Mouse (Mus musculus) thymus, adult 2 months (tissue): ENCODE results near the gene Mrps5. TPM values are rescaled to one million over a fixed set of nuclear protein-coding genes. Genes with fewer than 3 reads are reported as not detected.
A peak's percentile ranks its signal among the peaks of the same experiment; 100 is the strongest.
"Not testable (repeated sequence)": the region's sequence is repeated elsewhere in the genome, so short reads cannot be mapped to it uniquely, and the experiment has no call there.

ENCODE experiments used
- DNase-seq: peaks from one replicate; pipeline ENCODE4 v3.0.0; 2021
- H3K27ac ChIP-seq: fragments of 200-500 bp; 2 replicates; pipeline ENCODE4 v1.5.1; 2012; ENCODE audit warnings: low read length, control low read depth; ENCODE audit not compliant: control insufficient read depth, insufficient read depth
- H3K27me3 ChIP-seq: fragments of 200-500 bp; 2 replicates; pipeline ENCODE4 v1.6.1; 2012; ENCODE audit warnings: mild to moderate bottlenecking, low read length, moderate library complexity, mixed read lengths; ENCODE audit not compliant: control insufficient read depth, insufficient read depth
- H3K36me3 ChIP-seq: fragments of 200-500 bp; 2 replicates; pipeline ENCODE4 v1.6.1; 2012; ENCODE audit warnings: mild to moderate bottlenecking, low read length, moderate library complexity; ENCODE audit not compliant: control insufficient read depth, insufficient read depth
- H3K4me1 ChIP-seq: fragments of 200-500 bp; replicated peaks from 2 replicates; pipeline ENCODE4 v1.6.1; 2012; ENCODE audit warnings: low read length; ENCODE audit not compliant: control insufficient read depth, insufficient read depth
- H3K4me3 ChIP-seq: fragments of 200-500 bp; 2 replicates; pipeline ENCODE4 v1.5.1; 2012; ENCODE audit warnings: mild to moderate bottlenecking, low read length, control low read depth, moderate library complexity; ENCODE audit not compliant: control insufficient read depth, insufficient read depth
- CTCF ChIP-seq: fragments of 200-500 bp; IDR thresholded peaks from 2 replicates; pipeline ENCODE4 v1.5.1; 2012; ENCODE audit warnings: mild to moderate bottlenecking, control low read depth, low read length, moderate library complexity, borderline replicate concordance; ENCODE audit not compliant: control insufficient read depth, poor library complexity, insufficient read depth; ENCODE audit errors: extremely low read depth
- POLR2A ChIP-seq: fragments of 200-500 bp; IDR thresholded peaks from 2 replicates; pipeline ENCODE4 v1.6.1; 2012; ENCODE audit warnings: mild to moderate bottlenecking, low read length, control low read depth, moderate library complexity; ENCODE audit not compliant: control insufficient read depth, poor library complexity, insufficient read depth; ENCODE audit errors: extremely low read depth
- WGBS: fragments of 180-500 bp; shearing (Covaris S2); methylation state at CpG from one replicate; pipeline ENCODE4 v1.1.7; 2018; 5-methylcytosine and 5-hydroxymethylcytosine counted together
- polyA plus RNA-seq: library from polyadenylated mRNA; depleted of rRNA; stranded (reverse); fragments of >200 nt; gene quantifications from 2 replicates; pipeline ENCODE4 v1.2.3, GENCODE M21; 2012

Gene Mrps5
- polyA plus RNA-seq, 1 experiment: 91.9 TPM

GRCm38 (mm10) chr2:127587514-127587844 lies 457 bp downstream of the Mrps5 start:
- Histone ChIP-seq H3K27ac (no peak overlapping the region), H3K27me3 (no peaks in the 10 kb centered on the region), H3K4me1 (peaks cover 22% of the 10 kb centered on the region), H3K36me3 (0 out of 2 replicates have a peak, but pooled peaks cover 4% of the 10 kb centered on the region), H3K4me3 (peak overlapping the region; percentile 61)
- no peak for DNase-seq
- TF ChIP-seq POLR2A (no peak), CTCF (no peak)
- WGBS: under 1% methylated on average over 22 of the region's 22 CpGs

DNA sequence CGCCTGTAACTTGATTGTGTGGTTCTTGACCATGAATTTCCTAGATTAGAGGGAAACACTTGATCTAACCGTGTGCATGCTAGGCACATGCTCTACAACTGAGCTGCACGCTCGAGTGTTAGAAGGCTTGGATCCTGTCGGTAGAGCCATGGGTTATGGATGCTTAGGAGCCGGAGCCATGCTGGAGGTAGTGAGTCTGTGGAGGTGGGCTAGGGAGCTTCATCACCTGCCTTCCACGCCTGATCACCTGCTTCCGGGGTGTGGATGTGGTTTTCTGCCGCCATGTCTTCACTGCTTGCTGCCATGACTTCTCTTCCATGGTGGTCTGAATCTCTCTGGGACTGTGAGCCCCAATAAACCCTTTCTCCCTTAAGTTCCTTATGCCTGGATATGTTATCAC lies 1.9 kb downstream of the Mrps5 start:
- WGBS: 96% methylated on average over 9 of the region's 9 CpGs
- DNase-seq: no peak
- Histone ChIP-seq H3K4me3 (no peak overlapping the region), H3K27me3 (no peaks in the 10 kb centered on the region), H3K36me3 (peaks cover 4% of the 10 kb centered on the region; the same call in 1 of the 2 replicates), H3K27ac (no peak overlapping the region), H3K4me1 (peaks cover 22% of the 10 kb centered on the region)
- TF ChIP-seq POLR2A (no peak), CTCF (no peak)

- WGBS: 63% methylated on average over 15 of the region's 15 CpGs
- Histone ChIP-seq H3K36me3 (peaks cover 15% of the 10 kb centered on the region), H3K4me3 (peak overlapping the region; percentile 63), H3K27me3 (no peaks in the 10 kb centered on the region), H3K27ac (peak overlapping the region; percentile 88), H3K4me1 (peaks cover 18% of the 10 kb centered on the region)
- TF ChIP-seq POLR2A (no peak), CTCF (no peak)
- DNase-seq: peak; percentile 60
These were observed 3.2 kb downstream of the Mrps5 start for GRCm38 (mm10) chr2:127590204-127590603.

- 45% methylated on average over 4 of the region's 4 CpGs for WGBS
- Histone ChIP-seq H3K4me3 (no peak overlapping the region), H3K27me3 (no peaks in the 10 kb centered on the region), H3K27ac (peak overlapping the region; percentile 0), H3K36me3 (peaks cover 21% of the 10 kb centered on the region), H3K4me1 (peaks cover 18% of the 10 kb centered on the region)
- DNase-seq: peak; percentile 63
- TF ChIP-seq POLR2A: no peak
- no peak for TF ChIP-seq CTCF
These were observed 3.8 kb downstream of the Mrps5 start for GRCm38 (mm10) chr2:127590840-127591239.

- peaks cover 36% of the 10 kb centered on the region for H3K36me3 ChIP-seq
- H3K27ac ChIP-seq, H3K4me1 ChIP-seq, H3K27me3 ChIP-seq, H3K4me3 ChIP-seq, DNase-seq: not testable (repeated sequence)
- 97% methylated on average over 6 of the region's 8 CpGs for WGBS
These were observed 16.4 kb downstream of the Mrps5 start for GRCm38 (mm10) chr2:127603383-127603782.

DNA sequence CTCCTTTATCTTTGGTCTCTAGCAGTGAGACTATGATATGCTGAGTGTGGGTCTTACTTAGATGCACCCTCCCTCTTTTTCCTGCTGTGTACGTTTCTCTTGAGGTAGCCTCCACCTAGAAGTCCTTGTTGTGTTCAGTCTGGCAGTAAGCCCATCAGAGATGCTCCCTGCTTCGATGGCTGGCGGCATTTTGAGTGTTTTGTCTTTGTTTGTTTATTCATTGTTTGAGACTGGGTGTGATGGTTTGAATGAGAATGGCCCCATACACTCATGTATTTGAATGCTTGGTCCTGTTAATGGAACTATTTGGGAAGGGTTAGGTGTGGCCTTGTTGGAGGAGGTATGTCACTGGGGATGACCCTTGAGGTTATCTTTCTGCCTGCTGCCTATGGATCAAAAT lies 18.2 kb downstream of the Mrps5 start:
- TF ChIP-seq CTCF (no peak), POLR2A (no peak)
- Histone ChIP-seq H3K36me3 (peaks cover 30% of the 10 kb centered on the region), H3K27ac (no peak overlapping the region), H3K4me3 (no peak overlapping the region), H3K27me3 (no peaks in the 10 kb centered on the region), H3K4me1 (no peaks in the 10 kb centered on the region)
- WGBS: over 99% methylated on average over 3 of the region's 3 CpGs
- DNase-seq: no peak

- 48% methylated on average over 3 of the region's 3 CpGs for WGBS
- DNase-seq: no peak
- Histone ChIP-seq H3K27me3 (no peaks in the 10 kb centered on the region), H3K27ac (no peak overlapping the region), H3K36me3 (peaks cover 10% of the 10 kb centered on the region), H3K4me1 (no peaks in the 10 kb centered on the region), H3K4me3 (no peak overlapping the region)
- no peak for TF ChIP-seq CTCF
- TF ChIP-seq POLR2A: no peak
These were observed 21.2 kb downstream of the Mrps5 start for GRCm38 (mm10) chr2:127608234-127608633.
